Mouse (Mus musculus) stomach, postnatal 0 days (tissue): ENCODE measurements around the gene Slc30a7.

ENCODE experiments used
- CTCF ChIP-seq: IDR thresholded peaks from 2 replicates; pipeline ENCODE4 v1.5.1; 2016; ENCODE audit warnings: antibody characterized with exemption, low read depth, mild to moderate bottlenecking, moderate library complexity
- EP300 ChIP-seq: optimal IDR thresholded peaks from 2 replicates; pipeline ENCODE3; 2016; ENCODE audit warnings: antibody characterized with exemption

- TF ChIP-seq CTCF (no peak), EP300 (no peak)
Measured at GRCm38 (mm10) chr3:116019136-116019535, 11.9 kb upstream of the Slc30a7 start.
